Mouse (Mus musculus) c-Kit-positive CD71-negative TER-119-negative erythroid progenitor cells, embryonic 14.5 days (primary cell): ENCODE results near the gene Gzf1.
A peak's percentile ranks its signal among the peaks of the same experiment; 100 is the strongest.

Experiments
- DNase-seq: peaks from one replicate; pipeline ENCODE4 v3.0.0-alpha.2; 2013; ENCODE audit warnings: low read depth

Gene Gzf1

GRCm38 (mm10) chr2:148706409-148707201, 25.8 kb downstream of the Gzf1 start:
- DNase-seq, result no peak

GRCm38 (mm10) chr2:148707202-148707530, 26.3 kb downstream of the Gzf1 start:
- DNase-seq, result no peak

GRCm38 (mm10) chr2:148712326-148712725, 31.5 kb downstream of the Gzf1 start:
- DNase-seq, result no peak

GRCm38 (mm10) chr2:148717072-148717471, 36.2 kb downstream of the Gzf1 start:
- no peak for DNase-seq

- DNase-seq, result no peak
Measured at GRCm38 (mm10) chr2:148719271-148719995, 38.6 kb downstream of the Gzf1 start.

GRCm38 (mm10) chr2:148731614-148732326, 50.9 kb downstream of the Gzf1 start:
- no peak for DNase-seq

GRCm38 (mm10) chr2:148732327-148733000, 51.6 kb downstream of the Gzf1 start, which contains the start of gene Napb:
TSS of gene Napb (minus strand) at chr2:148732467.
- peak; percentile 60 for DNase-seq
